Mouse (Mus musculus): ENCODE measurements around the gene Zbtb16. TPM values are rescaled to one million over a fixed set of nuclear protein-coding genes. Genes with fewer than 3 reads are reported as not detected.

The Zbtb16 gene
- 9.2 TPM for polyA plus RNA-seq (2014; fragmentation: Illumina TruSeq; extraction: RNeasy Lipid Tissue Mini Kit (QIAGEN cat#74804); ENCODE audit: insufficient read depth, low read depth, low replicate concordance)

DNA sequence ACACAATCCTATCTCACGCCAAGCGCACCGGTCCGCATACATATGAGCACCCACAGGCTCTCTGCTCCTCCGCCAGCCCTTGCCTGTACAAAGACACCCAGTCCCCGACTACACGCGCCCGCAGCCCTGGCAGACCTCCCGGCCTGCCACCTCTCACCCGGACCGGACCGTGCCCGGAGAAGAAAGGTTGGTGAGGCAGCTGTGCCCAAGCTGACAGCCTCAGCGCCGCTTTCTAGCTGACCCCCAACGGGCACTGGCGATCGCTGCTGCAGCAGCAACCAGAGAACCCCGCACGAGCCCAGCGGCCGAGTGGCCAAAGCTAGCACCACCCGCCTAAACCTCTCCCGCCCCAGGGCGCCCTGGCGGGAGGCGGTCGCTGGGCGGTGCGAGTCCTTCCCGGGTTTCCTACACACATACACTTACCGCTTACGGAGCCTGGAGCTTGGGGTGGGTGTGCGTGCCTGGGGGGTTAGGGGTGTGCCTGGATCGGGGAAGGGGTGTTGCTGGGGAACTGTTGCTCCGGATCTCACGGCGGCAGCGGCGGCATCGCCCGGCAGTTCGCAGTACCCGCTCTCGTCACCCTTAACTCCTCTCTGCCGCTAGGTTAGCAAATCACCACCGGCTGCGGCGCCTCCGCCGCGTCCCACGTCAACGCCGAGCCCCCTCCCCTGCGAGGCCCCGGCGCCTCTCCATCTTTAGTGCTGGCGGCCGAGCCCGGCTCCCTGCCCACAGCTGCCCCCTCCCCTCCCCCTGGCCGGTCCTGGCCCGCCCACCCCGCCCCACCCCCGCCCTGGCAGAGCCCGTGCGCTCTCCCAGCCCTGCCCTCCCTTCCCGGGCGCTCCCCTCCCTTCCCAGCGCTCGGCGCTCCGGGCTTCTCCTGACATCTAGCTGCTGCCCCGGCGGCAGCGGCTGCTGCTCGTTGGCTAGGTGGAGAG, at the start of gene Zbtb16:
Zbtb16 (minus strand) TSS at position 592 of the 935 bp plus-strand sequence.

DNA sequence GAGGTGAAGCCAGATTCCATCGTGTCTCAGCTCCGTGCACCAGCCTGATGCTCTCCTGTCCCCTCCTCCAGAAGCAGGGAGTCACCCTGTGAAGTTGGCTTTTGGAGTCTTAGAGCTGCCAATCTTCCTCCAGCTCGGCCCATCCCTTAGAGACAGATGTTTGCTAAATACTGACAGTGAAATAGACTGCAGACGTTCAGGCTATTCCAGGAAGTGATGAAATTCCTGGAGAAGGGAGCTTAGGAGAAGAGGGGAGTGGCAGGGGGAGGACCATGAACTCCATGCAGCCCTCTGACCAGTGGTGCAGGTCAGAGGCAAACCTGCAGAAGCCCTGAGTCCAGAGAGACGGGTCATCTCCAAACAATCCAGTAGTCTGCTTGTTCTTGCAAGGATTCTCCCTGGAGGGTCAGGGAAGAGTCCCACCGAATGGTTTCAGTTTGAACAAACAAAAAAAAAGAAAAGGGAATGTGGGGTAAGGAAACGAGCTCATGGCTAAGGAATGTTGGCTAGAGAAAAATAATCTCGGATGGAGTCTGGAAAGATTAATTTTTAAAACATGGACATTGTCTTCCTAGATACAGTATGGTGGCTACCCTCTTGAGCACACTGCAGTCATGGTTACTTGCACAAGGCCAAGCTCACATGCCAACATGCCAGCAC, 231.0 kb downstream of the Zbtb16 start, which contains the start of gene Nnmt:
Nnmt (minus strand) TSS at position 215 of the 660 bp plus-strand sequence.

Other genes with a start within 250 kb of the Zbtb16 start
- 25.4 TPM for gene Nnmt, start 231.1 kb downstream of the Zbtb16 start, polyA plus RNA-seq (2014; fragmentation: Illumina TruSeq; extraction: RNeasy Lipid Tissue Mini Kit (QIAGEN cat#74804); ENCODE audit: insufficient read depth, low read depth, low replicate concordance)
- gene Htr3a, start 74.9 kb upstream of the Zbtb16 start, polyA plus RNA-seq (2014; fragmentation: Illumina TruSeq; extraction: RNeasy Lipid Tissue Mini Kit (QIAGEN cat#74804); ENCODE audit: insufficient read depth, low read depth, low replicate concordance): 0.11 TPM
- not detected for gene Htr3b, start 128.8 kb upstream of the Zbtb16 start, polyA plus RNA-seq (2014; fragmentation: Illumina TruSeq; extraction: RNeasy Lipid Tissue Mini Kit (QIAGEN cat#74804); ENCODE audit: insufficient read depth, low read depth, low replicate concordance)
- 5.0 TPM for gene Usp28, start 149.2 kb upstream of the Zbtb16 start, polyA plus RNA-seq (2014; fragmentation: Illumina TruSeq; extraction: RNeasy Lipid Tissue Mini Kit (QIAGEN cat#74804); ENCODE audit: insufficient read depth, low read depth, low replicate concordance)
- gene Zw10, start 219.4 kb upstream of the Zbtb16 start, polyA plus RNA-seq (2014; fragmentation: Illumina TruSeq; extraction: RNeasy Lipid Tissue Mini Kit (QIAGEN cat#74804); ENCODE audit: insufficient read depth, low read depth, low replicate concordance): 16.4 TPM
- gene Tmprss5, start 245.0 kb upstream of the Zbtb16 start, polyA plus RNA-seq (2014; fragmentation: Illumina TruSeq; extraction: RNeasy Lipid Tissue Mini Kit (QIAGEN cat#74804); ENCODE audit: insufficient read depth, low read depth, low replicate concordance): 0.51 TPM

Data from lung, adult 10 weeks (tissue).